Mouse (Mus musculus): ENCODE results near the gene Ano5.

Gene Ano5

GRCm38 (mm10) chr7:51629206-51629605 is 118.4 kb downstream of the Ano5 start:
- DNase-seq (ENCODE audit: low spot score): no peak

- no peak for DNase-seq (ENCODE audit: low spot score)
These were observed 120.3 kb downstream of the Ano5 start for GRCm38 (mm10) chr7:51631171-51631570.

GRCm38 (mm10) chr7:51632543-51633229 is 121.9 kb downstream of the Ano5 start:
- no peak for DNase-seq (ENCODE audit: low spot score)

- DNase-seq (ENCODE audit: low spot score): no peak
These were observed 122.5 kb downstream of the Ano5 start for GRCm38 (mm10) chr7:51633230-51633844.

All from testis, postnatal 14 days (tissue).